Mouse (Mus musculus): ENCODE data around the gene Mindy4.

Gene Mindy4

GRCm38 (mm10) chr6:55313893-55314292, 110.7 kb downstream of the Mindy4 start:
- no peak for DNase-seq

DNA sequence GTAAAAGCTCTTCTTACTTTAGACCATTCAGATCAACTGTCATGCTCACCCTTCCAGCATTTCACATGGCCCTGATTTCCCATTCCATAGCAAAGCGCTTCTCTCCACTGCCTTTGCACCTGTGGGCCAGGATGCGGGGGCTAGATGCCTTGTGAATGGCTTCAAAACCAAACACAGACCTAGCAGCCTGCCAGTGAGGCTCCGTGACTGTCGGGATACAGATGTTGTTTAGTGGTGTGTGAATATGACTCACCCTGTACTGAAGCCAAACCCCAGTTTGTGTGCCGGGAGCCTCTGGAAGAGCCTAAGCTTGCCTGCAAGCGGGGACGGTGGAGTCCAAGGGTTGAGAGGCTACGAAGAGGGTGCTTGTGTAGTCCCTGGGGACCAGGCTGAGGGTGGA, 111.4 kb downstream of the Mindy4 start:
- DNase-seq: peak; percentile 71

DNA sequence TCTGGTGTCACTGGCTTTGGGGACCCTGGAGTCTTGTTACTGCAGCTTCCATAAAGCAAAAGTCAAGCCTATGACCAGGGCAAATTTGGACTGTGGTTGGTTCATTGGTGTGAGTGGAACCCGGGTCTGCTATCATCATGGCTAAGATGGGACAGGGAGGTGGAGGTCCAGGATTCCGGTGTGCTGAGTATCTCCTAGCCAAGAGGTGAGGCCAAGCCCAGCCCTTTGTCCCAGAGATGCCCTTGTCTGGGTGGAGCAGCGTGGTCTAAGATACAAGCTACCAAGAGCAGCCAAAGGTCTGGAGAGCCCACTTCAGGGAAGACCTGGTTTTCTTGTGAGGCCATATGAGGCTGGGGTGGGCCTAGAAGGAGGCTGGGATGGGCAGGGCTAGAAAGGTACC, 115.4 kb downstream of the Mindy4 start:
- no peak for DNase-seq

- no peak for DNase-seq
Observed at GRCm38 (mm10) chr6:55319585-55320551, 116.7 kb downstream of the Mindy4 start.

- no peak for DNase-seq
Observed at GRCm38 (mm10) chr6:55320894-55321293, 117.7 kb downstream of the Mindy4 start.

GRCm38 (mm10) chr6:55321518-55321917, 118.3 kb downstream of the Mindy4 start:
- no peak for DNase-seq

DNA sequence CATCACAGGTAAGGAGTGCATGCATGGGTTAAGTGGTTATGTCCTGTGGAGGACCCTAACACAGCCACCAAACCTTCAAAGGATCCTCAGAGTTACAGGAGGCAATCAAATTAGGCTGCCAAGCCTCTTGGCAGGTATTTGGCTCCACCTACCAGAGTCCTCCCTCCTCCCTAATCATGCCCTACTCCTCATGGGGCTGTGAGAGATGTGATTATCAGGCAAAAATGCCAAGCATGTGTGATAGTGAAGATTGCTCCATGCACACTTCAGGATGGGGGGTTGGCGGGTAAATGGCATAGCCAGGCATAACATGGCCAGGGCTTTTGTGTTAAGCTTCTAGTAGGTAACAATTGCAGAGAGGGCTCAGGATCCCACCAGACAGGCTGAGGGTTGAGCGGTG, 119.8 kb downstream of the Mindy4 start:
- no peak for DNase-seq

DNA sequence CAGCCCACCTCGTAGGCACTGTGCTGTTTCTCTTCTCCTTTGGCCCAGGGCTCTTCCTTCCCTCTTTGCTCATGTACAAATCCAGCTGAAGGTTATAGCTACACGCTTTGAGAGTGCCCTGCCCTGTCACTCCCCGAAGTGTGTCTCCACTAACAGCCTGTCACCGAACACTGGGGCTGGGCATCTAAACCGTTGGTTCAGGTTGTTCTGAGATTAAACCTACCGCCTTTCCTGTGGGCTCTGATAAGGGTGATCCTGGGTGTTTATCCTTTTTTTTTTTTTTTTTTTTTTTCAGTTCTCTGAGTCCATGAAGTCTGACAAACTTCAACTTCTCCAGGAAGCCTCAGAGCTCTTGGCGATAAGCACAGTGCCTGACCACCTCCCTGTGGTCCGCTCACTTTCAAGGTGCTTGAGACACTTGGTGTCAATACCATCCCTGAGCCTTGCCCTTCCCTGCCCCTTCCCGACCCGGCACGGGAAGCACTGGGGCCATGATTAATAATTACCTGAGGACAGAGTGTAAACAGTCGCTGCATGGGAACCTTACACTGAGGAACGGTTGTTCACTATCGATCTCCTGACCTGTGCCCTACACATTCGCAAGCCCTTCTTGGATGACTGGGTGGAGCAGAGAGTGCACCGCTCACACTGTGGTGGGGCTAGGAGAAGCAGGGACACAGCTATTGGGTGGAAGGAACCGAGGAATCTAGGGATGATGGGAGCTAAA, 120.9 kb downstream of the Mindy4 start:
- DNase-seq: no peak

DNA sequence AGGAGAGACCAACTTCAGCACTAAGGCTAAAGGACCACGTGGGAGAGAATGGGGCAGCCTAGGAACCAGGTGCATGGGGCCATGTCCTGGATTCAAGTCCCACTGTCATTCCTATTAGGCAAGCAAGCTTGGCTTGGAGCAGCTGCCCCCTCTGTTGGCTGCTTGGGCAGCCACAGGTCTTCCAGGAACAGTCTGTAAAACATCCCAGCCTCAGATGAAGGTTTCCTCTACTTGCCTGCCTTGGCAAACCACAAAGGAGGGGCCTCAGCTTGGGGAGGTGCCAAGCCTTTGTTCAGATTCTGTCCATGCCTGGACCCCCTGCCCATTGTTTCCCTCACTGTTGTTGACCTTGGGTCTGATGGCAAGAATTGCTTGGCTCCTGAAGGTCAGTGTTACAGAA, 121.6 kb downstream of the Mindy4 start:
- no peak for DNase-seq

GRCm38 (mm10) chr6:55326299-55326698, 123.1 kb downstream of the Mindy4 start:
- DNase-seq: no peak

DNA sequence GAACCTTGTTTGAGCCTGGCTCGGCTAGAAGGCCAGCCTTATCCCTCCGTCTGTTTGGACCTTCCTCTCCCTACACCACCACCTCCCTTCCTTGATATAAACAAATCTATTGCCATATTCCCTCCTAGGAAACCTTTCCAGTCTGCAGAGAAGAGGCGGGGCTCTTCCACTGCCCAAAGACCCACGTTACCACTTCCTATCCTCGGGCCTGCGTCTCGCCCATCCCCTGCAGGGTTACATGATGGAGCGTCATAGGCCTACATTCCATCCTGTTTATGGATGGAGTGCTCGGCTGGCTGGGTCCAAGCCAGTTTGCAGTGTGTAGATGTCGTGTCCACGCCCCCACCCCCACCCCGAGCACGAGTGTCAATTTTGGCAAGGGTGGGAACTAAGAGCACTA, 124.1 kb downstream of the Mindy4 start:
- no peak for DNase-seq

DNA sequence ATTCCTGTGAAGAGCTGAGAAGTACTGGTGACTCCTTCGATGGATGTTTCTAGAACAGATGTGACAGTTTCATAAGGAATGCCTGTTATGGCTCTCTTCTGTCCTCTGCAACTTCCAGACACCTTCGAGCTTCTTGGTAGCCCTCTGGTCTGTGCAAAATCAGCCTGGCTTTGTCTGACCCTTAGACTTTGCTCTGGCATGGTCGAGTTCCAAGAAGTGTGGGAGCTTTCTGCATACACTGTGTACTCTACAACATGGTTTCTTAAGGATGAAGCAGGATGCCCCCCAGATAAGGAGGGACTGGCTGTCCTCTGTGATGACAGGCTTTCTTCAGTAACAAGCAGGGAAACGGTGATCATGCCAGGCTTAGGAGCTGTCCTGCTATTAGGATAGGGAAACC, 125.0 kb downstream of the Mindy4 start:
- DNase-seq: no peak

GRCm38 (mm10) chr6:55331315-55331714, 128.1 kb downstream of the Mindy4 start:
- no peak for DNase-seq

DNA sequence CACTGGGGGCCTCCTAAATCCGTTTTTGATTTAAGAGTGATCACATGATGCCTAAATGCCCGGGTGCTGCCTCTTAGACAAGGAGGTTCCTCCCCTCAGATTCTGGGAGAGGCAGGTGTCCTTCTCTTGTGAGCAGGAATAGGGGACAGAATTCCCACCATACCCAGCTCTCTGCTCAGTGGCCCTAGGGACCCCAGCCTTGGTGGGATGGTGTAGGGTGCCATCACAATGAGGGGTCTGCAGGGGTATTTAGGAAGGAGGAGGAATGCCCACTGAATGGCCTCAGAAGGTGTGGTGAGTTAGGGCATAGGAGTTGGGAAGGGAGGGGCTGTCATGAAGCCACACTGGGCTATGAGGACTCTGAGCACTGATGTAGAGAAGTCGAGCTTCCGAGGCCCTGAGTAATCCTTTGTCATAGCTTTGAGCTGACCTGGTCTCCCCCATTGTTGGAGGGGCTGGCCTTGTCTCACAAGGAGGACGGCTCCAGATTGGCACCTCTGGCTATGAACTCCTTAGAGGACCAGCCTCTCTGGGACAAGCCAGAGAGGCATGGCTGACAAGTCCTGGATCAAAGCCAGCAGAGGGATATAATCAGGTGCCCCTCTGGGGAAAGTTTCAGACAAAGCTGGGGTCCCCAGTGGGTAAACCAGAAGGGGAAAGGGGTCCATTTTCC, 129.1 kb downstream of the Mindy4 start:
- no peak for DNase-seq

DNA sequence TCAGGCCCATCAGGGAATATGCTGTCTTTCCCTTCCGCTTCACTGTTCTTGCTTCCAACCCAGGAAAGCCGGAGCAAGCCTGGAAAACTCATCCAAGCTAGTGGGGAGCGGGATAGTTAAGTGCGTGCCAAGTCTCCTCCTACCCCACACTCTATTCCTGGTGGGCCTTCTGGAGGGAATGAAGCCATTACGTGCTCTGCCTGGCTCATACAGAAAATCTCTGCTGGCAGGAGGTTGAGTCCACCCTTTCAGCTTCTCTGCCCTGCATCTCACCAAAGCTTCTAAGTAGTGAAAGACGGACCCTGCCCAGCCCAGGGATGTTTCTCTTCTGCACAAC, 129.6 kb downstream of the Mindy4 start:
- DNase-seq: no peak

DNA sequence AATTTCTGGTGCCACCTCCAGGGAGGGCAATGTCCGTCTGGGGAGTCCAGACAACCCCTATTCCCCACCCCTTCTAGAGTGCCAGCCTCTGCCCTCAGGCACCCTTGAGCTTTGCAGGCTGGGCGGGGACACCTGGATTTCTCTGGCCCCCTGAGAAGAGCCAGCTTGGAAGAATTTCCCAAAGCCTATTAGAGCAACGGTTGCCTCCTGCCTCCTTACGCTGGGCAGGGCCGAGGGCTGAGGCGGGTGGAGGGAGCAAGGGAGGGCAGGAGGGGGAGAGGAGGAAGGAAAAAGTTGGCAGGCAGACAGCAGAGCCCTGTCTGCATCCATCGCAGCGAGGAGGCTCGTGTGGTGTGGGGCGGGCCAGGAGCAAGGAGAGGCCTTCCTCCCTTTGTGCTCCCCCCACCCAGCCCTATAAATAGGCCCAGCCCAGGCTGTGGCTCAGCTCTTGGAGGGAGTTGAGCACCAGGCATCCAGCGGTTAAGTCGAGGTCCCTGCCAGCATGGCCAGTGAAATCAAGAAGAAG, 132.9 kb downstream of the Mindy4 start, which contains the start of gene Aqp1:
Gene Aqp1 (plus strand): TSS at position 444 of the 526 bp plus-strand sequence.
- DNase-seq: no peak

- no peak for DNase-seq
Observed at GRCm38 (mm10) chr6:55337242-55337641, 134.1 kb downstream of the Mindy4 start.

DNA sequence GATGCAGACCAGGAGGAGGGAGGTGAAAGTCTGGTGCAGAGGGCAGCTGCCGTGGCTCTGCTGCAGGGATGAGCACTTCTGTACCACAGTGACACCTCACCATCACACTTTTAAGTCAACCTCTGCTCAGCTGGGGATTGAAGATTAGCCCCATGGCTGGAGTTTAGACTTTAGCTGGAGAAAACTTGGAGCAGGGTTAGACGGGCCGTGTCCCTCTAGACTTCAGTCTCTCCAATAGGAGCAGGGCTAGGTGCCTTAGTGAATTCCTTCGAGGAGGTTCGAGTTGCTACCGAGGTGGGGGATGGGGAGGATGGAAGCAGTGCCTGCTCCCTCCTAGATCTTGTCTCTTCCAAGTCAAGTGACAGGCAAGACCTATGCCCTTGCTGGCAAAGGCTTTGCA, 134.9 kb downstream of the Mindy4 start:
- DNase-seq: no peak

- DNase-seq: no peak
Observed at GRCm38 (mm10) chr6:55338934-55339825, 136.0 kb downstream of the Mindy4 start.

GRCm38 (mm10) chr6:55341688-55342087, 138.5 kb downstream of the Mindy4 start:
- no peak for DNase-seq

DNA sequence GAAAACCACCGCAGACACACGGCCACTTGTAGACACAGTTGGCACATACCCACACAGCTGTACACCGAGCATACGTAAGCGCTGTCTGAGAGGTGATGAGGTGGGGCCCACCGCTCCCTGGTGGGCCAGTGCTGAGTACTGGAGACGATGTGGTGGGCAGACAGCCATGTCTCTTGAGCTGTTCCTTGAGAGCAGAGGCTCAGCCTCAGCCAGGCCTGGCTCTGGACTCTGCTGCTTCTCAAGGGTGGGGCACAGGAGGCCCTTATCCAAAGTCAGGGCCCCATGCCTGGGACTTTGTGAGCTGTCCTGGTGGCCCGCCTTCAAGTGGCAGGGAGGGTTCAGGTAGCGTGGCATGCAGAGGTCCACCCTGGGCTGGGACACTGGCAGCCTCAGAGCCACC, 139.1 kb downstream of the Mindy4 start:
- no peak for DNase-seq

GRCm38 (mm10) chr6:55343446-55343845, 140.3 kb downstream of the Mindy4 start:
- DNase-seq: no peak

Data from right cerebral cortex, adult 18-20 months (tissue).